Mouse (Mus musculus): ENCODE measurements around the gene Dnajc2.

- TF ChIP-seq CTCF (IDR thresholded peaks at IDR 0.05; ENCODE audit: low read depth, low read length) (no peak), POLR2A (IDR thresholded peaks at IDR 0.05; ENCODE audit: insufficient read depth, low read length) (no peak)
Observed at GRCm38 (mm10) chr5:21768506-21768905, 16.5 kb downstream of the Dnajc2 start.

Data from ES-Bruce4 (cell line).